Comparison of ENCODE assay signal across 14 mouse cellular contexts in the genomic region with DNA sequence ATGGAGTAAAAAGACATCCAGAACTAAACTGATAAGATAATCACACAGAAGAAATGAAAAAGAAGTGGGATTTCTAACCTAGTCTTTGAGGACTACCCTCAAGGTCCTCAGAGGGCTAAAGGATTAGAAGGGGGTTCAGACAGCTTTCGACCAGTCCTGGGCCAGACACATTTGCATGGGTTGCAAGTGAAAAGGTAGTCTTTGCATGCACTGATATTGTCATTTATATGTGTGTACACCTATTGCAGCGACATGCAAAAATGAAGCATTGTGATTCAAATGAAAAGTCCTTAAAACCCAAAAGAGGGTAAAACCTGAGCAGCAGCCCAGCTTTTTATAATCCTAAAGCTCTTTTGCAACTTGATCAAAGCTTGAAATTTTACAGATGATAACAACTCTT.
"Had no signal": no experiment of that assay in that cellular context is flagged by ENCODE, and none has a peak within 500 bp of the region (broad histone marks: within the 10 kb centered on the region; RNA-seq: fewer than 3 reads in every experiment).

No protein-coding gene starts in this region.

- DNase-seq: gastrocnemius, postnatal 14 days; gastrocnemius, postnatal 36 days; heart, adult 11 months; heart, adult 2 months; heart, postnatal 14 days; heart, postnatal 36 days; kidney, adult 18-20 months; kidney, adult 8-10 months; kidney, postnatal 10 days; kidney, postnatal 25 days; kidney, postnatal 4 days; layer of hippocampus, adult 9-11 months; layer of hippocampus, postnatal 36 days; left cerebral cortex, postnatal 4 days had no signal
